Mouse (Mus musculus) granulocyte monocyte progenitor cell, adult 5-6 weeks (primary cell): ENCODE measurements around the gene Efcab7. TPM values are rescaled to one million over a fixed set of nuclear protein-coding genes. Genes with fewer than 3 reads are reported as not detected.

Experiments used
- ATAC-seq: replicated peaks from 2 replicates; pipeline ENCODE4 v1.8.0; 2016; ENCODE audit warnings: mild to moderate bottlenecking, moderate TSS enrichment, inconsistent platforms; ENCODE audit not compliant: poor library complexity, severe bottlenecking
- total RNA-seq, 2 experiments: library from RNA; stranded (forward) in 1 of 2; stranded (reverse) in 1 of 2; fragments of 200-712, 200-1000 nt in 1 of 2; fragments of >200 nt in 1 of 2; fragmentation: Nextera tagmentation in 1 of 2; gene quantifications; 2 replicates each; pipeline ENCODE4 v1.2.3; 2014 to 2017

The Efcab7 gene
- total RNA-seq, 2 experiments from 2014 or later: 8.7 to 12.7 TPM

DNA sequence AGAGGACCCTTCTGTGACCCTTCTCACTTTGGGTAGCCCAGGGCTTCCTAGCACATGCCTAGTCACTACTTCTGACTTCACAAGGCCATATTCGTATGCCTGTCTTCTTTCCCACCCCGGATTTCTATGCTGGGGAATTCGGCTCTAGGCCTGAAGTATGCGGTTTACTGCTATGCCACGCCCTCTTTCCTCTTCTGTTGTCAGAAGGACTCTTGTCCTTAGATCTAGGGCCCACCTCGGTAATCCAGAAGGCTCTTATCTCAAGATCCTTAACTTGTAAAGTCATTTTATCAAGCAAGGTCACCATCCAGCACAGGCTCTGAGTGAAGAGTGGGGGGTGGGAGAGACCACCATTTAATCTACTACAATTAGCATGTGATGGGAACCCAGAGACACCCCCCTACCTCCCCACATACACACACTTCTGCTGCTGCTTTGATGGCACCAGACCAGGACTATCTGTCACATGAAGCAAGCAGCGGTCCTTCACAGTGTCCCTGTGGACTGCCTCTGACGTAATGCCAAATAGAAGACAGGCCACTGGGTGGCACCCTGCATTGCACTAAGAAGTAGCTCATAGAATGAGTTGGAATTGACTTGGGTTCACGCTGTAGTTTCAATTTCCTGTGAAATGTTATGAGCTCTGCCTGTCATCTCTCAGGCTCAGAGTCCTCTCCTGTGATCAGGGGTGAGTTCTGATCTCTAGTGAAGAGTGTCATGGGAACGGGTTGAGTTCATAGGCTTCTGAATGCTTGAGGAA is 112.8 kb downstream of the Efcab7 start:
- no peak for ATAC-seq

DNA sequence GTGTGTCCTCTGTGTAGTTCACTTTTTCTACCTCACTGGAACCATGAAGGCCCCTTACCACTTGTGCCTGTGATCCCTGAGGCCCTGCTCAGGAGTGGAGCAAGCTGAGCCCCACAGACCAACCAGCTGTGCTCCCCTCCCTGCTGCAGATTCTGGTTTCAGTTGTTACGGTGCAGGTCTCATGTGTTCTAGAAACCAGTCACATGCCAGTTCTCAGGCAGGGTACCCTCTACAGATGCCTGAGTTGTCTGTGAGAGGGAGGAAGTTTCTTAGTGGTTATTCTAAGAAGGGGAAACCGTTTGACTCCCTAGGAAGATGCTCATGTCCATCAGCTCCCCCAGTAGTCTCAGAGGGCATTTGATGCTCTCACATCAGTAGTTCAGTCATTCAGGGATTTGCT is 115.6 kb downstream of the Efcab7 start:
- no peak for ATAC-seq

DNA sequence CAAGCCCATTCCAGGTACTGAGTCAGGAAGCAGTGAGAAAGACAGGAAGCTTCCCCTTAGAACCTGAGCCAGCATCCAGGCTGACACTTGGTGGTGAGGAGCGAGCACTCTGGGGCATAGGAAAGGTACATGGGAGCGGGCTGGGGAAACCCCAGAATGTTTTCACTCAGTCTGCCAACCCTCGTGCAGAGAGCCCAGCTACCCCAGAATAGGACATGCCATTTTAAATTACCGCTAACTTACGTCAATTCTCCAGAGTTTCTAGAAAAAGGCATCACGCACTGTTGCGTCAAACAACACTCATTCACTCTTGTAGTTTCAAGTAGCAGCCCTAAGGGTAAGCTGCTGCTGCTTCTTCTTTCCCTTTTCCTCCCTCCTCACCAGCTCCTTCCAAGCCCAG is 116.0 kb downstream of the Efcab7 start:
- ATAC-seq: no peak

DNA sequence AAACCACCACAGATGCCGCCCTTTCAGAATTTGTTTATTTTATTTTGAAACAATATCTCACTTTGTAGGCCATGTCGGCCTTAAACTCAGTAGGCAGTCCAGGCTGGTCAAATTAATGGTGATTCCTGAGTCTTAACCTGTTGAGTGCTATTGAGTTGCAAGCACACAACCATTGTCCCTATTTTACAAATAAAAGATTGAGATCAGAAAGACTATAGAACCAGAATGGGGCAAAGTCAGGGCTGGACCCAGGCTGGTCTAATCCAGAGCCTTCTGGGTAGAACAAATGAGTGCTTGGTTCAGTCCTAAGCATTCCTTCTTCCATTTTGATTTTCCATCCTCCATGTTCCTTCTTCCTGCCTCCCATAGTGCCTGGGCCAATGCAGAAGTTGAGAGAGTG is 117.5 kb downstream of the Efcab7 start:
- no peak for ATAC-seq

GRCm38 (mm10) chr4:99947192-99947591 is 118.2 kb downstream of the Efcab7 start:
- peak; percentile 69 for ATAC-seq

GRCm38 (mm10) chr4:99947896-99948295 is 118.9 kb downstream of the Efcab7 start:
- ATAC-seq: no peak

DNA sequence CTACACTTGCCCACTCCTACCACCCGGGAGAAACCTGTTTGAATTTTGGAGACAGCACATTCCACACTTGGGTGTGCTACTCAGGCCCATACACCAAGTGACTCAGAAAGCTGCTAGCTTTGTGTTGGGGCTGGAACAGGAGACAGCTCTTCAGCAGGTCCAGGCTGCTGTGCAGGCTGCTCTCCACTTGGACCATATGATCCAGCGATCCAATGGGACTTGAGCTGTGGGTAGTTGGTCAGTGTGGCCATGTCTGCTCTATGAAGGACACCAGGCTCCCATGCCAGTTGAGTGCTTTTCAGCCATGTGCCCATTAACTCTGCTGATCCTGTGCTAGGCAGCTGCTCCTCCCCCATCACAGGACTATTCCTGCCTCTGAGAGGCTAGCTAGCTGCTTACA is 124.9 kb downstream of the Efcab7 start:
- ATAC-seq: no peak

DNA sequence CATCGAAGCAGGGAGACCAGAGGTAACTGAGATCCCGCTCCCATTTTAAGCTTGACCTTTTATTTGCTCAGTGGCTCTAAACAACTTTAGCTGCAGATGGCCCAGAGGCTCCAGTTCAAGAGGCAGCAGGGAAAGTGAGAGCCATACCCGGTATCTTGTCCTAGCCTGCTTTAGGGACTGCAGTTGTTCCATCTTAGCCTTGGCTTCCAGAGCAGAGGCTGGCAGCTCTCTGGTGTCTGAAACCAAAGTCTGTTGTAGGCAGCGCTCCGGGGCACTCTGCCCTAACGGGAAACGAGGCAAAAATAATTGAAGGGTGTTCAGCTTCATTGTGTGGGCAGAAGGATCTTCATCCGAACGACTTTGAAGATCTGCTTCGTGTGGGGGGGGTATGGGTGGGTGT is 126.4 kb downstream of the Efcab7 start:
- no peak for ATAC-seq

DNA sequence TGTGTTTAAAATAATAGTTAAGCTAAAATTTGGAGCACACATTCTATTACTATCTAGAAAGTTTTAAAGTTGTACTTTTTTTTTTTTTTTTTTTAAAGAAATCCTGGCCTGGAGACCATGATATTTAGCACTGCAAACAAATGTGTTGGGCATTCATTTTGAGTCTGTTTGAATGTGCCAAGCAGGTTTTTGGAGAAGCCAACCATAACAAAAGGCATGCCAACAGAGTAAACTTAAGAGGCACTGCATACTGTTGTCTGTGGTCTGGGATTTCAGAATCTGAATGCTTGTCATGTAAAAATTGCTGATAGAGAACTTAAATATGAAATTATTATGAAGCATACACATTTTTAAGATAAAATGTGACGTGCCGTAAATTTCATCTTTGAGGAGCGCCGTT is 128.2 kb downstream of the Efcab7 start:
- ATAC-seq: no peak

GRCm38 (mm10) chr4:99958084-99958815 is 129.3 kb downstream of the Efcab7 start:
- peak; percentile 71 for ATAC-seq

GRCm38 (mm10) chr4:99959308-99959707 is 130.3 kb downstream of the Efcab7 start:
- ATAC-seq: no peak

Other genes starting within 250 kb of the Efcab7 start
- gene Foxd3, start 172.9 kb upstream of the Efcab7 start, total RNA-seq (2014; fragmentation: Nextera tagmentation): not detected in 2 replicates
- gene Foxd3, start 172.9 kb upstream of the Efcab7 start, total RNA-seq (2017): not detected in 2 replicates
- gene Alg6, start 113.5 kb upstream of the Efcab7 start, total RNA-seq (2014; fragmentation: Nextera tagmentation): 25.0 and 31.3 TPM in 2 replicates
- 14.7 and 18.1 TPM in 2 replicates for gene Alg6, start 113.5 kb upstream of the Efcab7 start, total RNA-seq (2017)
- gene Pgm1, start 100.2 kb downstream of the Efcab7 start, total RNA-seq (2014; fragmentation: Nextera tagmentation): 24.7 and 31.5 TPM in 2 replicates
- 37.9 and 49.3 TPM in 2 replicates for gene Pgm1, start 100.2 kb downstream of the Efcab7 start, total RNA-seq (2017)
- 27.2 and 31.5 TPM in 2 replicates for gene Itgb3bp, start 100.6 kb downstream of the Efcab7 start, total RNA-seq (2014; fragmentation: Nextera tagmentation)
- gene Itgb3bp, start 100.6 kb downstream of the Efcab7 start, total RNA-seq (2017): 14.0 and 18.1 TPM in 2 replicates